Mouse (Mus musculus) forelimb bud, embryonic 11.5 days (tissue): ENCODE measurements around the gene Nrp2.
A peak's percentile ranks its signal among the peaks of the same experiment; 100 is the strongest.

ENCODE experiments used
- DNase-seq: peaks from one replicate; pipeline ENCODE4 v3.0.0-alpha.2; 2012; ENCODE audit warnings: low read depth, low spot score

Nrp2 gene

DNA sequence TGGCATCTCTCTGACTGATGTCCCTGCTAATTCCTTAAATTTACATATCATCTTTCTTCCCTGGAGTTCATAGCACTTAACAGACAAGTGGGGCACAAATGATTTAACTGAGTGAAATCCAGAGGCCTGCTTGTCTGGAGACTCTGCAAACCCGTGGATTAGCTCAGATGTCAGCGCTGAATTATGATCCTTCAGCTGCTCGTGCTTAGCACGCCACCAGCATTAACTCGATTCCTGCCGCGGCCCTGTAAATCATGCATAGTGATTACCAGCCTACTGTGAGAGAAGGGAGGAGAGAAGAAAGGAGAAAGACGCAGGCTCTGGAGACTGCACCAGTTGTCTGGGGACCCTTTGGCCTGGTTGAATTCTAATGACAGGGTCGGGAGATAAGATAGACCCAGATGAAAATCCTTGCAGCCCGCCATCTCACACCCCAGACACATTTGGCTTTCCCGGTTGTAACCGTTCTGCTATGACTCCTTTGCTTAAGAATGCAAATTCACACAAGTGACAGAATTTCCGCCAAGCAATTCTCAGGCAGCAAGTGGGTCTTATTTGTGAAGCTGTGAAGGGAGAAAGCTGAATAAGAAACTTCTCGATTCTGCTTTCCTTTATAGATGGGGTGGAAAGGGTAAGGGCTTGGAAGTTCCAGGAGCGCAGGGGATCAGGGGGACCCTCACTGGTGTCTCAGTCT is 77.1 kb downstream of the Nrp2 start:
- DNase-seq = peak; percentile 53

DNA sequence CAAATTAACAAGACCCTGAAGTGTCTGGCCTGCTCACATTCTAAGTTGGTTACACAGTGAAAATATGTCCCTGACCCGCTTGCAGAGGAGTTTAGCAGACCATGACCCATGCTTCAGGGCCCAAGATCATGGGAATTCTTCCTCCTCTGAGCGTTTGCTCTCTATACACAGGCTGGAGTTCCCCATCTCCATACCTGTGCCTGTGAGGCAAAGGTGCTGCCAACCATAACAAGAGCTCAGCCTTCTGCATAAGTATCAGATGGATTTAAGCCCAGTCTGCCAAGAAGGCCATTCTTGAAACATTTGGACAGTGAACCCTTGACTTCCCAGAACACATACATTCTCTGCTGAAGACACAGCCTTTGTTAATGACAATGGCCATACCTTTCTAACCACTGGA is 79.1 kb downstream of the Nrp2 start:
- no peak for DNase-seq

DNA sequence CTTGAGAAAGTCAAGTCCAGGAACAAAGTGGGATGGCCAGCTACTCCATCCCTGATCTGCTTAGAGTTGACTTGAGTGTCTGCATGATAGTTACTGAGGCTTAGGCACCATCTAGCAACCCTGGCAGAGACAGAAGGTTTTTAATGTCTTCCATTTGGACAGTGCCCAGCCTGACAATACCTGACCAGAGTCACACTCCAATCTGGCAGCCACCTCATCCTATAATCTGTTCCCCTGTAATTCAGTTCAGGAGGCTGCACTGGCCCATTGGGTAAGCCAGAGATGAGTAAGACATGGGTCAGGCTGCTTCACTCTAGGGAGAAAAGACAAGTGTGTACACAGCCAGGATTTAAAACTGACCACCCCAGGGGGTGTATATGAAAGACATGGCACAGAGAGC is 79.5 kb downstream of the Nrp2 start:
- DNase-seq = no peak

DNA sequence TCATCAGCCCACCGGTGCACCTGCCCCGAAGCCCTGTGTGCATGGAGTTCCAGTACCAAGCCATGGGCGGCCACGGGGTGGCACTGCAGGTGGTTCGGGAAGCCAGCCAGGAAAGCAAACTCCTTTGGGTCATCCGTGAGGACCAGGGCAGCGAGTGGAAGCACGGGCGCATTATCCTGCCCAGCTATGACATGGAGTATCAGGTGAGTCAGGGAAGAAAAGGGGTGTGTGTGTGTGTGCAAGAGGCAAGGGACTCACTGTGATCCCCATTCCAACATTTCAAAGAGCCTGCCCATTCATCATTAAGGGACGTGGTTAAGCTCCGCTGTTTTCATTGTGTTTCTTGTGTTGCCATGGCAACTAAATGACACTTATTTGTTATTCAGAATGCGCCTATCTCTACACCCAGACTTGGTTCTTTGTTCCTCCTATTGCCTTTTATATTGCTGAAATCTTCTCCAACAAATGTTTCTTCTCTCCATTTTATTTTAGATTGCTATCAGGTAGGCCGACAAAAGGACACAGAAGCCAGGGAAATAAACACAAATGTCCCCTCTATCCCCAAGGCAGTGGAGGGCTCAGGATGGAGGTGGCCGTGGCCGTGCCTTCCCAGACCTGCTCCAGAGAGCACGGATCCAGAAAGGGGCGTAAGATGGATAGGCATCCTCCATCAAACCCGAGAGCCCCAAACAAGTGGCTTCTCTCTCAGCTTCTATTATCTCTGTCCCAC is 80.4 kb downstream of the Nrp2 start:
- no peak for DNase-seq

DNA sequence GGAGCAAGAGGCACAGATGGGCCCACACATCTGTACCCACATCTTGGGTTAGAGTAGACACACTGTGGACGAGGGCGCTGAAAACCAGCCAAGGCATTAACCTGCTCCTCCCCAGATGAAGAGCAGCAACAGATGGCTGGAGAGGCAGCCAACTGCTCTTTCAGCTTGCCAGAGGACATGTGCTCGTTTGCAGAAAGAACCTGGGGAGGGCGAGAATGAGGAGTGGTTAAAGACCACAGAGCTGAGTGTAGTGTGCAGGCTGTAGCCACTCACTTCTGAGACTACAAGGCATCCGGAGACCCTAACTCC is 81.0 kb downstream of the Nrp2 start:
- no peak for DNase-seq

DNA sequence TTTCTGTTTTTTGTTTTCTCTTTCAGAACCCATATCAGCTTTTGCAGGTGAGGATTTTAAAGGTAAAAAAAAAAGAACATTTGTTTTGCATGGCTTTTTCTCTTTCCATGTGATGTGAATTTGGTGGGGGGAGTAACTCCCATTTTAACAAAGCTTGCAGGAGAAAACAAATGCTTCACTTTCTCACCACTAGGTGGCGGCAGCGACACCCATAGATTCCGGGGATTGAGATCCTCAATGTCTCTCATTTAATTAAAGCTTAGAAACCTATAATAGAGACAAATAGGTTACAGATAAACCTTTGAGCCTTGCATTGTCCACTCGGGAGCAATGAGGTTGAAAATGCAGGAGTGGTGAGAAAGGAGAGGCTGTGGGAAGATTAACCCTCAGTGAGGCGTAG is 83.2 kb downstream of the Nrp2 start:
- DNase-seq = no peak

DNA sequence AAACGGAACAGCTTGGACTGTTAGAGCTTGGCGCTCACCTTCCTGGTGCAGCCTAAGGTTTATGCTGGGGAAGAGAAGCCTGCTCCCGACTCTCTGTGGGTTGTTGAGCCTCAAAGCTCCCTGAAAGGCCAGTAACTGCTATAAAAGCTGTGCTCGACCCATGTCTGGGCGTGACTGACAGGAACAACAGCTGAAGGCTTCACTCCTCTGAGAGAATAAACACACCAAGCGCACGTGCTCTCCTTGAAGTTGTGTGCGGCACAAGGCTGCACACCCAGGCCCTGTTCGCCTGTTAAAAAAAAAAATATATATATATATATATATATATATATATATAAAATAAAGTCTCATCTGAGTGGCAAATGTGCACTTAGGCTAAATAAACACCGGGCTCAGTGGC is 84.5 kb downstream of the Nrp2 start:
- DNase-seq = no peak

DNA sequence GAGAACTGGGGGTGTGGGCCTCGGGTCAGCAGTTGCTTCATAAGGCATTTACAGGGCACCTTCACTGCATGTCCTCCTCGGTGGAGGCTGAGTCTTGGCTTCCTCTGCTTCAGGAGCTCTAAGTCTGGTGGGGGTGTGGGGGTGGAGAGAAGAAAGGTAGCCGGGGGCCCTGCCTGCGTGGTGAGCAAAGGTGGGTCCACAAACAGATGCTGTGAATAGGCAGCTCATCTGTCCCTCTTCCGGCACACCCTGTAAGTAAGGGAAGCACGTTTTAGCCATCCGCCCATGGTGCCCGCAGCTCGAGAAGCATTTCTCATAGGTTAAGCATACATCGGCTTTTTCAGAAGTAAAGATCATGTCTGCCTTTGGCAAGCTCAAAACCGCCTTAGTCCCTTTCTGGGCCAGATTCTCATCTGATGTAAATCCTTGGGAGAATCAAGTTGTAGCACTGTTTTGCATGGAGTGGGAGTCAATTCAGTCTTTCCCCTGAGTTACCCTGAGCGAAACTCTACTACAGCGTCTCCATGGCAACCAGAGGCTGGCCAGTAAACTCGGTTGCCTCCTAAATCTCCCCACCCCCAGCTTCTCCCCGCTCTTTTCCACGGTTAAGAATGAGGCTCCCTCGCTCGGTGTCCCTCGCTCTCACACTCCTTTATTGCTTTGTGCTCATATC is 91.3 kb downstream of the Nrp2 start:
- peak; percentile 67 for DNase-seq

DNA sequence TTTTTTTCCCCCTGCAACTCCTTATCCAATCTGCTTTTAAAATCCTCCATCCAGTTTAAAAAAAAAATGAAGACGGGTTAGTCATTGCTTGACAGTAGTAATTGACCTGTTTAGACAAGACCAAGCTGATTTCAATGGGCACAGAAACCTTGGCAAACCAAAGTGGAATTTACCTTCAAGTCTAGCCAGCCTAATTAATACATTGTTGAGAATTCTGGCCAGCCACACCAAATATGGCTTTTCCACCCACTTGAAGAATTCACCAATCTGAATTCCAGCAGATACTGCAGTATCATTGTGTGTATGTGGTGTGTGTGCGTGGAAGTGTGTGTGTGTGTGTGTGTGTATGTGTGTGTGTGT is 91.8 kb downstream of the Nrp2 start:
- DNase-seq = no peak

DNA sequence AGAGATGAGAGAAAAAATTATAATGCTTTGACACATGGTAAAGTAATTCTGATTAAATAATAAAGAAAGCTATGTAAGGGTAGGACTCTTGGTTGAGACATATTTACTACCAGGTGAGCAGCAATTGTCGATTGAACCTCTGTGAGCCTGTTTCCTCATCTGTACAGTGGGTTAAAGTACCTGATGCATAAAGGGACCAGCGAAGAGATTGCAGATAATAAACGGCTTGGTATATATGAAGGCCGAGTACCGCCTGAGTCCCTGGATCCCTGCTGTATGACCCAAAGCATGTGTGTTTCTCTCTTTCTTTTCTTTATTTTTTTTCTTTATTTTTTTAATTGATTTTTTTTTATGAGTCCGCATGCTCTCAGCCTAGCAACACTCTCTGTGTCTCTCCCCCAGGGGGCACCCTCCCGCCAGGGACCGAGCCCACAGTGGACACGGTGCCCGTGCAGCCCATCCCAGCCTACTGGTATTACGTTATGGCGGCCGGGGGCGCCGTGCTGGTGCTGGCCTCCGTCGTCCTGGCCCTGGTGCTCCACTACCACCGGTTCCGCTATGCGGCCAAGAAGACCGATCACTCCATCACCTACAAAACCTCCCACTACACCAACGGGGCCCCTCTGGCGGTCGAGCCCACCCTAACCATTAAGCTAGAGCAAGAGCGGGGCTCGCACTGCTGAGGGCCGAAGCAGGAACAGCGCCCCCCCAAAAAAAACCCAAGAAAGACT is 92.4 kb downstream of the Nrp2 start:
- DNase-seq = no peak

DNA sequence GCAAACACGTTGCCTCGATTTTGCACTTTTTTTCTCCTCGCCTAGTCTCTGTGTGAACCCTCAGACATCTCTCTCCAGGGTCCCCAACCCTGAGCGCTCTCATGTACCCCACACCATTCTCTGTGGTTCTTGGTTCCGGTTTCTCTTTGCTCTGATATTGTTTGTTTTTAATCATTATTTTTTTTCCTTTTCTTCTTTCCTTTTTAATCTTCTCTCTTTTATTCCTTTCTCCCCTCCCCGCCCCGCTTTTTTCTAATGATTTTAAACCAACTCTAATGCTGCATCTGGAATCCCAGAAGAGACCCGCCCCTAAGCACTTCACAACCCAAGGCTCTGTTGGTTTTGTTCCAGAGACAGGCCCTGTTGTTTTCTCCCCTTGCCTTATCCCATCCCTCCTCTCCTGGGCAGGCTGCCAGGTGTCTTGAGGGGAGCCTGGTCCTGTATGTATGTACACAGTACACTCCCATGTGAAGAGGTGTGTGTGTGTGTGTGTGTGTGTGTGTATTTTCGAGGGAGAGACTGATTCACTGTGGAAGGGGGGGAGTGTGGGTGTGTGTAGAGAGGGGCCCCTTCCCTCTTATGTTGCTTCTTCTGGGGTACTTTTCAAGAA is 93.1 kb downstream of the Nrp2 start:
- no peak for DNase-seq

DNA sequence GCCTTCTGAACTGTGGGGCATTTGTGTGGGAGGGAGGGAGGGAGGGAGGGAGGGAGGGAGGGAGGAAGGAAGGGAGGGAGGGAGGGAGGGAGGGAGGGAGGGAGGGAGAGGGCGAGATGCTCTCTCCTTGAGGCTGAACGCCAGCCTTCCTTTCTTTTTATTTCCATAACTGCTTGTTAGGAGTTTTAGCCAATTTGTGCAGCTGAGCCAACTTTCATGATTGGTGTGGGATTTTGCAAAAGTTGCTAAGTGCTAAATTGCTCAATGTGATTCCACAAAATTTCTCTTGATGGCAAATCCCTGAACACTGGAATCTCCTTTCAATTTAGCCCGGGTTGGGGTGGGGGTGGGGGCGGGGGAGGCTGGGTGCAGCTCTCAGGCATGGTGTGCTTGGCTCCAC is 96.3 kb downstream of the Nrp2 start:
- DNase-seq = no peak

DNA sequence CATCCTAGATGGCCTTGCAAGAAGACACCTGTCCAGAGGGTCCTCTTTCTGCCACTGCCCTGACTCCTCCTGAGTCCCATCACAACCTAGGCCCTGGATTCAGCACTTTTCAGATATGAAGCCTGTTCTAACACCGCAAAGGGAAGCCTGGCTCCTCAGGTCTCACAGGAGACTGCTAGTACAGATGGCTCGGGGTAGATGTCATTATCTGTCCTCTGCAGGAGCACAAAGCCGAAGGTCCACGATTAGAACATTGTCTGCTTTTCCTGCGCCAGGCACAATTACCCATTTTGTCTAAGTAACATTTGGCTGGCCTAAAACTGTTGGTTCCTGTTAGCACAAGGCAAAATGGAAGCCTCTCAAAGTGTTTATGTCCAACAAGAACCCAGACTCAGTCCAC is 97.3 kb downstream of the Nrp2 start:
- DNase-seq = no peak

DNA sequence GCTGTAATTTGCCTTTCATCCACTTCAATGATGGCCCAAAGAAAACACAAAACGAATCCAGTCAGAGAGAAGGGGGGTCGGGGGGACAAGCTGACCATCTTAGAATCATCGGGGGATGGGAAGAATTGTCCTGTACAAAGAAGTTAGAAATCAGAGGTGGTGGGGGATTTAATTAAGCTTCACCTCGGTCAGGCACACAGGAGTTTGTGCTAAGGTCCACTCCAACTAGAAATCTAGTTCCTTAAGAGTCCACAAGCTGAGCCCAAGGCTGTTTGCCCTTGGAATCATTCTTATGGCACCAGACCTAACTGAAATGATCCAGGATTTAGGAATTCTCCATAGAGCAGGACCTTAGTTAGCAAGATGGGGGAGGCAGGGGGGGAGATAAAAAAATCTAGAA is 98.3 kb downstream of the Nrp2 start:
- DNase-seq = no peak

DNA sequence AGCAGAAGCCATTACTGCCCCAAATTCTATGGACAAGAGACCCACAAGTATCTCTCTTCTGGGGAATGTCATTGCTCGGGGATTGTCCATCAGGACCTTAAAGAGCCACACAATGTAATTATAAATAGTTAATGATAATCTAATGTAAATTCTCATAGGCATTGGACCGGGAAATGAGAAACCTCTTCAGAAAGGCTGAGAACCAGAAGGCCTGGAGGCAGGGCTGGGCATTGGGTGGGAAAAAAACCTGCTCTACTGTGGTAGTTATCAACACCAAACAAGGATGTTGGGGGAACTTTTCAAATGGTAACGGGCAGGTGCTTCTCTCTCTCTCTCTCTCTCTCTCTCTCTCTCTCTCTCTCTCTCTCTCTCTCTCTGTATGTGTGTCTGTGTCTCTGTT is 98.8 kb downstream of the Nrp2 start:
- DNase-seq = no peak

DNA sequence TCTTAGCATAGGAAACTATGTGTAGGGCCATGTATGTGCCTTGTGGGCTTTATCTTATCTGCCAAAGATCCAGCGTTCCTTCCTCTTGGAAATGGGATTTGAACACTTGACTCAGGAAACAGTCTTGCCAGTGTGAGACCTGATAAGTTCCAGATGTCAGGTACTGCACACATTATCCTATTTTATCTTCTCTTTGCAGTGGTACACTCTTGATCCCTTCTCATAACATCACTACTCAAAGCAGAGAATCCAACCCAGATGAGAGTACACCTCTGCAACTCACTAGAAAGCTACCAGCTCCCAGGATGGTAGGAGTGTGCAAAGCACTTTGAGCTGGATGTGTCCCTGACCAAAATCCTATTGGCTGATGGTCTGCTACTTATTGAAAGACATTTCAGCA is 100.5 kb downstream of the Nrp2 start:
- DNase-seq = no peak

DNA sequence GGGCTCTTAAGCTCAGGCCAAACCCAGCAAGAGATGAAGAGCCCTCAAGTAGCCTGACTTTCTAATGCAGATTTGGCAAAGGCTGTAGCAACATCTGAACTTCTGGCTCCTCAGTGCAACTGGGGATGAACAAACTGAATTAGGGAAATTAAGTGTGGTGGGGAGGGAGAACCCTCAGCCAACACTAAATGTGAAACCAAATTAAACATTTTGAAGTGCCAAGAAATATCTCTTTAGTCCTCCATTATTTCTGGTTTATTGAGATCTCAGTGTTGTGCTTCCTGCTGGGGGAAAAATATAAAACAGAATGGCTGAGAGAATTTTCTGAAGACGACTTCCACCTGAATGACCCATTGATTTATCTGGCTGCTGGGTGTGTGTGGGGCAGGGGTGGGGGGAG is 102.9 kb downstream of the Nrp2 start:
- no peak for DNase-seq

DNA sequence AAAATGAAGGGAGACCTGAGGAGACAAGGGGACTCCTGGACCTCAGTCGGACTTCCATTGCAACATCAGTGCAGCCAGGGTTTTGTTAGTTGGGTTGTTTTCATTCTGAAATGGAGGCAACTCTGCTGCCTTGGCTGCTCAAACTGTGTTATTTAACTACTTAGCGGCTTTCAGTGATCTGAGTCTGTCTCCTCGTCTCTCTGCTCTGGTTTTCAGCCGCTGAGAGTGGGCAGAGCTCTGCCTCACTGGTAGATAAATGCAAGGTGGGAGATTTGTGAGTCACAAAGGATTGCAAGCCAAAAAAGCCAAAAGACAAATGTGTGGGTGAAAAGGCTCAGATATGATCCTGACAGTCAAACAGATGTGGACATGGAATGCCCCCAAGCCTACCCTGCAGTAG is 105.3 kb downstream of the Nrp2 start:
- DNase-seq = no peak

DNA sequence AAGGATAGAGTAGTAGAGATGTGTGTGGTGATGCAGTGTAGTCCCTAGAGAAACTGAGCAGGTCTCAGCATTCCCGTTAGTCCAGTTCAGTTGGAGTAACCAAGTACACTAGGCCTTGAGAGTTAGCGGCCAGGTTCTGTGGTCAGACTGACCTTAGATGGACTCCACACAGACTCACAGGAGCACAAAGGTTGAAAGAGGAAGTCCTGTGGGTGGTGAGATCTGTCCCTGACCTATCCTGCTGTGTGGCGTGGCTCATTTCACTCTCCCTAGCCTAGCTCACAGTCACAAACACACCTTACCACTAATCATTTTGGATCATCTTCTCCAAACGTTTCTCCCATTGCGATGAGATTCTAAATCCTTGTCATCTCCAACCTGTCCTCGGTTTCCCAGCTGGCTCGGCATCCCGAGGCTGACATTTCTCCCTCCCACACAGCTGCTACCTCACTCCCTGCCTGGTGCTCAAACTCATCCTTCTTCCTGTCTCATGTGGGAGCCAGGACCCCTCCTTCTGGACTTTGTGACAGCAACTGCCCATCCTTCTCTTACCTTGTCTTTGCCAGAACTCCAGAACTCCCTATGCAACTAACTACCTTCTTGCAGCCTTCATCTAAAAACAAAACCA is 106.6 kb downstream of the Nrp2 start:
- no peak for DNase-seq

DNA sequence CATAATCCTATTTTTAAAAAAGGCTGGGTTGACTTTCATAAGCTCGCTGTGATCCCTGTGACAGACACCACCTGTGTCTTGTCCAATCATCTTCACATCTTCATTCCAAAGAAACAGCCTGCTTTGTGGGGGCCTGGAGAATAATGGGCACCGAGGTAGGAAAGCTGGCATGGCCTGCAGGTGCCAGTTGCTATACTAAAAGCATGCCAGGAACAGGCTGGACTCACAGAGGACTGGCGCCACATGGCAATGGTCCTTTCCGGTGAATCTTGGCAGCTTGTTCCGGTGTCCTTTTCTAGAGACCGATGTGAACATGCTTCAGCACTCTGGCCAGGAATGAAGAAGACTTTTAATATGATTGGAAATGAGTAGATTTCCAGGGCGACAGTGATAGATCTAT is 108.1 kb downstream of the Nrp2 start:
- DNase-seq = no peak
